8 mouse cellular contexts compared by ENCODE assay signal in the genomic region with DNA sequence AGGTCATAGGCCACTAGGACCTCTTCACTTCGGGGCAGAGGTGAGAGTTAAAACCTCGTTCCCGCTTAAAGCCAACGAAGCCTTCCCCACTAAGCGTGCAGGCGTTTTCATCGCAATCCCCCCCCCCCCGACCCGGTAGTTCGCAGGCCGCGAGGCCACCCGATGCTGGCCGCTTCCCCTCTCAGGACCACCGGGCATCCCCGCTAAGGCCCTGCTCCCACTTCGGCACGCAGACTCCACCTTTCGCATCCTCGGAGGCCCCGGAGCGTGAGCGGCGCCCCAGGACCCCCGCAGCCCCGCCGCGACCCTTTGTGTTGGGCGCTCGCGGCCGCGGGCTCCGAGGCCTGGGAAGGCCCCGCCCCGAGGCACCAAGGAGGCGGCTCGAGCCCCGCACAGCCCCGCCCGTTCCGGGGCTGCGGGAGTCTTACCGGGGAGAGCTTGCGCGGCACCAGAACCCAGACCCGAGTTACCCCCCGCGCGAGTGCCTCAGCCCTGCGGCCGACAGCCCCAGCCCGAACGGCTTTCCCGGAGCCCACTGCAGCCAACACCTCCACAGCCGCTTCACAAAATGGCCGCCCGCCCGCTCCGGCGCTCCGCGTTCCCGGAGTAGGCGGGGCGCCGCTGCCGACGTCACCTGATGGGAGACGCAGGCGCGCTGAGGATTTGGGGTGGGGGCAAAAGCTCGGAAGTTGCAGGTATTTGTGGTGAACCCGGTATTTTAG. TPM values are rescaled to one million over a fixed set of nuclear protein-coding genes. Genes with fewer than 3 reads are reported as not detected.
DNase-seq lines count a peak whose midpoint lies in the region; ATAC-seq and TF ChIP-seq lines count a peak whose summit lies in the region.

A gene (minus strand): TSS at position 608 of the 722 bp plus-strand sequence.
A gene (minus strand): TSS at position 621 of the 722 bp plus-strand sequence.

- H3K9ac ChIP-seq in heart, embryonic 12.5 days = peak within 1 kb of the TSS; percentile 98
- H3K9ac ChIP-seq in kidney, postnatal 0 days (ENCODE audit: low read depth, low read length) = peak within 1 kb of the TSS; percentile 97
- H3K9ac ChIP-seq in liver, embryonic 11.5 days (ENCODE audit: low read depth, low read length) = peak within 1 kb of the TSS; percentile 86
- H3K9ac ChIP-seq in stomach, embryonic 14.5 days (replicated peaks; ENCODE audit: low read depth, low read length) = peak within 1 kb of the TSS; percentile 99

- peaks cover 56% of the 10 kb centered on the region for H3K79me2 ChIP-seq in C2C12 (ENCODE audit: control insufficient read depth, insufficient read depth)

- H3K36me3 ChIP-seq in C2C12 (ENCODE audit: control insufficient read depth, insufficient read depth) = peaks cover 9% of the 10 kb centered on the region
- peaks cover 13% of the 10 kb centered on the region for H3K36me3 ChIP-seq in erythroblast, embryonic 14.5 days (ENCODE audit: control insufficient read depth)
- no peaks in the 10 kb centered on the region for H3K36me3 ChIP-seq in heart, embryonic 12.5 days
- no peaks in the 10 kb centered on the region for H3K36me3 ChIP-seq in kidney, postnatal 0 days (ENCODE audit: insufficient read depth, low read length)
- no peaks in the 10 kb centered on the region for H3K36me3 ChIP-seq in liver, embryonic 11.5 days (ENCODE audit: control insufficient read depth, insufficient read depth, low read length)
- no peaks in the 10 kb centered on the region for H3K36me3 ChIP-seq in stomach, embryonic 14.5 days (ENCODE audit: control insufficient read depth, insufficient read depth, low read length)

- H3K4me1 ChIP-seq in erythroblast, embryonic 14.5 days (ENCODE audit: control insufficient read depth) = peaks cover 37% of the 10 kb centered on the region
- peaks cover 6% of the 10 kb centered on the region for H3K4me1 ChIP-seq in heart, embryonic 12.5 days (replicated peaks)
- no peaks in the 10 kb centered on the region; the same call in 1 of the 2 replicates for H3K4me1 ChIP-seq in kidney, postnatal 0 days (replicated peaks; ENCODE audit: insufficient read depth, low read length)
- peaks cover 15% of the 10 kb centered on the region for H3K4me1 ChIP-seq in liver, embryonic 11.5 days (replicated peaks; ENCODE audit: control insufficient read depth, insufficient read depth, low read length)
- peaks cover 10% of the 10 kb centered on the region; the same call in 1 of the 2 replicates for H3K4me1 ChIP-seq in stomach, embryonic 14.5 days (ENCODE audit: control insufficient read depth, insufficient read depth, low read length)

- peak within 1 kb of the TSS; percentile 82 for H3K4me2 ChIP-seq in heart, embryonic 12.5 days
- peak within 1 kb of the TSS; percentile 75 for H3K4me2 ChIP-seq in kidney, postnatal 0 days (ENCODE audit: low read length)
- H3K4me2 ChIP-seq in liver, embryonic 11.5 days = peak within 1 kb of the TSS; percentile 86
- peak within 1 kb of the TSS; percentile 51 for H3K4me2 ChIP-seq in stomach, embryonic 14.5 days (replicated peaks; ENCODE audit: low read depth, low read length)

- no peaks in the 10 kb centered on the region for H3K27me3 ChIP-seq in C2C12 (ENCODE audit: control insufficient read depth, insufficient read depth, insufficient read length)
- no peaks in the 10 kb centered on the region for H3K27me3 ChIP-seq in erythroblast, embryonic 14.5 days (ENCODE audit: control insufficient read depth)
- no peaks in the 10 kb centered on the region for H3K27me3 ChIP-seq in heart, embryonic 12.5 days (replicated peaks)
- H3K27me3 ChIP-seq in kidney, postnatal 0 days (ENCODE audit: insufficient read depth, low read length) = no peaks in the 10 kb centered on the region
- no peaks in the 10 kb centered on the region for H3K27me3 ChIP-seq in liver, embryonic 11.5 days (replicated peaks; ENCODE audit: control insufficient read depth, insufficient read depth, low read length)
- H3K27me3 ChIP-seq in stomach, embryonic 14.5 days (ENCODE audit: control insufficient read depth, insufficient read depth, low read length) = no peaks in the 10 kb centered on the region

- no peak for TF ChIP-seq CTCF in C2C12 (IDR thresholded peaks at IDR 0.05; ENCODE audit: control insufficient read depth, insufficient read depth, insufficient read length)
- no peak for TF ChIP-seq CTCF in brain, embryonic 14.5 days (IDR thresholded peaks at IDR 0.05; ENCODE audit: borderline replicate concordance, extremely low read depth, insufficient read depth, insufficient read length)
- TF ChIP-seq CTCF in kidney, postnatal 0 days (IDR thresholded peaks at IDR 0.05; ENCODE audit: low read depth) = no peak

- peak within 1 kb of the TSS; percentile 87 for H3K4me3 ChIP-seq in C2C12 (ENCODE audit: insufficient read depth, poor library complexity, severe bottlenecking)
- H3K4me3 ChIP-seq in erythroblast, embryonic 14.5 days (replicated peaks) = peak within 1 kb of the TSS; percentile 97
- peak within 1 kb of the TSS; percentile 92 for H3K4me3 ChIP-seq in heart, embryonic 12.5 days
- H3K4me3 ChIP-seq in kidney, postnatal 0 days (replicated peaks; ENCODE audit: low read depth, low read length) = peak within 1 kb of the TSS; percentile 99
- peak within 1 kb of the TSS; percentile 88 for H3K4me3 ChIP-seq in liver, embryonic 11.5 days (ENCODE audit: low read depth, low read length)
- peak within 1 kb of the TSS; percentile 97 for H3K4me3 ChIP-seq in stomach, embryonic 14.5 days (ENCODE audit: low read depth, low read length)

- peaks cover 50% of the 10 kb centered on the region for H3K79me3 ChIP-seq in C2C12 (ENCODE audit: low read depth)

- ATAC-seq in heart, embryonic 12.5 days (ENCODE audit: insufficient number of reproducible peaks, low FRiP score) = peak; percentile 94
- peak; percentile 90 for ATAC-seq in kidney, postnatal 0 days (replicated peaks; ENCODE audit: low FRiP score, low read depth)
- ATAC-seq in liver, embryonic 11.5 days (replicated peaks; ENCODE audit: low FRiP score) = peak; percentile 90
- ATAC-seq in stomach, embryonic 14.5 days (ENCODE audit: insufficient number of reproducible peaks, insufficient read depth, low FRiP score, low read depth) = peak; percentile 90

- H3K27ac ChIP-seq in heart, embryonic 12.5 days (ENCODE audit: poor library complexity, severe bottlenecking) = peak within 1 kb of the TSS; percentile 93
- peak within 1 kb of the TSS; percentile 94 for H3K27ac ChIP-seq in kidney, postnatal 0 days
- peak within 1 kb of the TSS; percentile 87 for H3K27ac ChIP-seq in liver, embryonic 11.5 days (ENCODE audit: low read depth, low read length)
- peak within 1 kb of the TSS; percentile 90 for H3K27ac ChIP-seq in stomach, embryonic 14.5 days (ENCODE audit: low read length)

- H3ac ChIP-seq in C2C12 (ENCODE audit: control insufficient read depth, insufficient read length, low read depth) = peak within 1 kb of the TSS; percentile 96

- WGBS in heart, embryonic 12.5 days = under 1% methylated on average over 74 of the region's 74 CpGs
- WGBS in kidney, postnatal 0 days = under 1% methylated on average over 73 of the region's 74 CpGs
- under 1% methylated on average over 74 of the region's 74 CpGs for WGBS in liver, embryonic 11.5 days
- WGBS in stomach, embryonic 14.5 days = under 1% methylated on average over 65 of the region's 74 CpGs

- peak; percentile 96 for DNase-seq in brain, embryonic 14.5 days (ENCODE audit: low read depth)
- peak; percentile 94 for DNase-seq in kidney, postnatal 0 days (ENCODE audit: low spot score)
- DNase-seq in liver, embryonic 11.5 days (ENCODE audit: low spot score) = peak; percentile 96
- DNase-seq in naive thymus-derived CD4-positive, alpha-beta T cell, adult 2 months (ENCODE audit: low read depth) = peak; percentile 96

- peak; percentile 79 for TF ChIP-seq POLR2A in brain, embryonic 14.5 days (IDR thresholded peaks at IDR 0.05; ENCODE audit: borderline replicate concordance, extremely low read depth, insufficient read depth, insufficient read length, poor library complexity, severe bottlenecking)

- H3K9me3 ChIP-seq in erythroblast, embryonic 14.5 days (ENCODE audit: control insufficient read depth, low read length) = no peaks in the 10 kb centered on the region
- H3K9me3 ChIP-seq in heart, embryonic 12.5 days (replicated peaks) = no peaks in the 10 kb centered on the region
- H3K9me3 ChIP-seq in kidney, postnatal 0 days (replicated peaks; ENCODE audit: low read length) = no peaks in the 10 kb centered on the region
- no peaks in the 10 kb centered on the region for H3K9me3 ChIP-seq in liver, embryonic 11.5 days (ENCODE audit: control insufficient read depth, low read length)
- H3K9me3 ChIP-seq in stomach, embryonic 14.5 days (ENCODE audit: control insufficient read depth, low read depth, low read length) = no peaks in the 10 kb centered on the region

TF ChIP-seq in C2C12, 6 proteins besides CTCF, POLR2A, EP300 and RAD21:
- TF ChIP-seq USF1 (IDR thresholded peaks at IDR 0.05; ENCODE audit: low read depth) (no peak), CEBPB (IDR thresholded peaks at IDR 0.05; ENCODE audit: low read depth) (no peak)

RNA-seq across cellular contexts. Expression of the first gene that starts in this region (rescaled TPM):
- 54.6 TPM for polyA plus RNA-seq in C2C12 (2012; fragmentation: generic; extraction: Trizol)
- polyA plus RNA-seq in brain, embryonic 14.5 days (2012; rRNA removed) = 78.8 and 96.1 TPM in 2 replicates
- 1.1 and 2.0 TPM in 2 replicates for polyA plus RNA-seq in erythroblast, embryonic 14.5 days (2012)
- 30.0 and 31.0 TPM in 2 replicates for polyA plus RNA-seq in heart, embryonic 12.5 days (2016; fragmentation: Nextera tagmentation; extraction: Ambion mirVana)
- 43.1 and 44.9 TPM in 2 replicates for polyA plus RNA-seq in kidney, postnatal 0 days (2015; fragmentation: Nextera tagmentation; extraction: Ambion mirVana)
- 55.8 and 62.5 TPM in 2 replicates for polyA plus RNA-seq in liver, embryonic 11.5 days (2014; fragmentation: Nextera tagmentation; extraction: Ambion mirVana)
- polyA plus RNA-seq in stomach, embryonic 14.5 days (2014; fragmentation: Nextera tagmentation; extraction: Ambion mirVana) = 59.5 and 60.1 TPM in 2 replicates

RNA-seq across cellular contexts. Expression of the second gene that starts in this region (rescaled TPM):
- polyA plus RNA-seq in C2C12 (2012; fragmentation: generic; extraction: Trizol) = 6.4 TPM
- 25.9 and 36.7 TPM in 2 replicates for polyA plus RNA-seq in brain, embryonic 14.5 days (2012; rRNA removed)
- 0.28 and 0.31 TPM in 2 replicates for polyA plus RNA-seq in erythroblast, embryonic 14.5 days (2012)
- polyA plus RNA-seq in heart, embryonic 12.5 days (2016; fragmentation: Nextera tagmentation; extraction: Ambion mirVana) = 26.2 and 26.9 TPM in 2 replicates
- 17.6 and 18.9 TPM in 2 replicates for polyA plus RNA-seq in kidney, postnatal 0 days (2015; fragmentation: Nextera tagmentation; extraction: Ambion mirVana)
- 20.0 and 31.5 TPM in 2 replicates for polyA plus RNA-seq in liver, embryonic 11.5 days (2014; fragmentation: Nextera tagmentation; extraction: Ambion mirVana)
- 30.1 and 31.5 TPM in 2 replicates for polyA plus RNA-seq in stomach, embryonic 14.5 days (2014; fragmentation: Nextera tagmentation; extraction: Ambion mirVana)

Comparison
In these comparisons a context has a peak if more than half of its experiments do, and no peak if none do; other contexts are left out.
1. Peak in every context shown above with its lines: DNase-seq, ATAC-seq, H3K4me3 ChIP-seq and H3K27ac ChIP-seq.
2. RNA of the first gene that starts in this region (polyA plus RNA-seq): 78.8 to 96.1 TPM in brain, embryonic 14.5 days, 59.5 to 60.1 TPM in stomach, embryonic 14.5 days, 55.8 to 62.5 TPM in liver, embryonic 11.5 days, 54.6 TPM in C2C12 (single experiment), 43.1 to 44.9 TPM in kidney, postnatal 0 days and 30.0 to 31.0 TPM in heart, embryonic 12.5 days; 1.1 to 2.0 TPM in erythroblast, embryonic 14.5 days; every median in the first group is over 10 times any median in the second.